Mouse (Mus musculus) kidney, embryonic 15.5 days (tissue): ENCODE measurements around the gene Gm44973. TPM values are rescaled to one million over a fixed set of nuclear protein-coding genes. Genes with fewer than 3 reads are reported as not detected.
"Not testable (repeated sequence)": the region's sequence is repeated elsewhere in the genome, so short reads cannot be mapped to it uniquely, and the experiment has no call there.

Source experiments
- ATAC-seq: fragments of 200-750 bp; cut with Nextera tagmentation; replicated peaks from 2 replicates; pipeline ENCODE4 v1.8.0; 2017; ENCODE audit warnings: moderate TSS enrichment; ENCODE audit not compliant: low FRiP score
- H3K27ac ChIP-seq: fragments of 300-500 bp; sonication (generic); 2 replicates; pipeline ENCODE4 v1.5.1; 2015; ENCODE audit warnings: mild to moderate bottlenecking, inconsistent platforms
- H3K27me3 ChIP-seq: fragments of 300-500 bp; sonication (generic); 2 replicates; pipeline ENCODE4 v1.6.1; 2015; ENCODE audit warnings: inconsistent platforms
- H3K36me3 ChIP-seq: fragments of 300-500 bp; sonication (generic); 2 replicates; pipeline ENCODE4 v1.6.1; 2015; ENCODE audit warnings: inconsistent platforms
- H3K4me1 ChIP-seq: fragments of 300-500 bp; sonication (generic); 2 replicates; pipeline ENCODE4 v1.6.1; 2015; ENCODE audit warnings: inconsistent platforms
- H3K4me2 ChIP-seq: fragments of 300-500 bp; sonication (generic); 2 replicates; pipeline ENCODE4 v1.6.1; 2015; ENCODE audit warnings: moderate library complexity, mild to moderate bottlenecking, inconsistent platforms
- H3K4me3 ChIP-seq: fragments of 300-500 bp; sonication (generic); replicated peaks from 2 replicates; pipeline ENCODE4 v1.5.1; 2015; ENCODE audit warnings: mild to moderate bottlenecking, inconsistent platforms
- H3K9ac ChIP-seq: fragments of 300-500 bp; sonication (generic); 2 replicates; pipeline ENCODE4 v1.6.1; 2015; ENCODE audit warnings: mild to moderate bottlenecking, inconsistent platforms
- H3K9me3 ChIP-seq: fragments of 300-500 bp; sonication (generic); replicated peaks from 2 replicates; pipeline ENCODE4 v1.6.1; 2016; ENCODE audit warnings: inconsistent platforms
- WGBS: fragments of 180-500 bp; shearing (Covaris S2); methylation state at CpG from one replicate; pipeline ENCODE4 v1.1.7; 2015; ENCODE audit warnings: mixed read lengths; 5-methylcytosine and 5-hydroxymethylcytosine counted together
- polyA plus RNA-seq: library from polyadenylated mRNA; unstranded; fragments of >200 nt; fragmentation: Nextera tagmentation; extraction: Ambion mirVana; gene quantifications from 2 replicates; pipeline ENCODE4 v1.2.1, GENCODE M21; 2015

The Gm44973 gene
- polyA plus RNA-seq, 1 experiment from 2014 or later: 2.5 TPM

DNA sequence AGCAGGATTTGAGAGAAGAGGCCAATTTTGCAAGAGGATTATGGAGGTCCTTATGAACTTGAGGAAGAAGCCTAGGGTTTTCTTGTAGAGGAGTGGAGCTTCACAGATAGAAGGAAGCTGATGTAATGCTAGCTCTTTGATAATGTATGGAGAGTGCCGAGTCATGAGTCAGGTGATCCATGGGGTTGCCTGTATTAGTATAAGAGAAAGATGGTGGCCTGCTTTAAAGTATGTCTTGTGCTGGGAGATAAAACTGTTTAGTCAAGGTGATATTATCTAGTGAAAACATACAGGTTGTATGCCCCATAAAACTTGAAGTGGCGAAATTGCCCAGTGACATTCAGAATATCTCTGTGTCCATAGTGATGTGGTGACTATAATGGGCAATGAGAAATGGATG lies 61.6 kb downstream of the Gm44973 start:
- no peaks in the 10 kb centered on the region for H3K9me3 ChIP-seq
- no peak overlapping the region for H3K9ac ChIP-seq
- H3K27me3 ChIP-seq: no peaks in the 10 kb centered on the region
- H3K4me2 ChIP-seq: no peak overlapping the region
- no peak for ATAC-seq
- H3K36me3 ChIP-seq: peaks cover 74% of the 10 kb centered on the region
- H3K4me3 ChIP-seq: no peak overlapping the region
- WGBS: 82% methylated on average over 2 of the region's 2 CpGs
- H3K4me1 ChIP-seq: peaks cover 13% of the 10 kb centered on the region
- no peak overlapping the region for H3K27ac ChIP-seq

DNA sequence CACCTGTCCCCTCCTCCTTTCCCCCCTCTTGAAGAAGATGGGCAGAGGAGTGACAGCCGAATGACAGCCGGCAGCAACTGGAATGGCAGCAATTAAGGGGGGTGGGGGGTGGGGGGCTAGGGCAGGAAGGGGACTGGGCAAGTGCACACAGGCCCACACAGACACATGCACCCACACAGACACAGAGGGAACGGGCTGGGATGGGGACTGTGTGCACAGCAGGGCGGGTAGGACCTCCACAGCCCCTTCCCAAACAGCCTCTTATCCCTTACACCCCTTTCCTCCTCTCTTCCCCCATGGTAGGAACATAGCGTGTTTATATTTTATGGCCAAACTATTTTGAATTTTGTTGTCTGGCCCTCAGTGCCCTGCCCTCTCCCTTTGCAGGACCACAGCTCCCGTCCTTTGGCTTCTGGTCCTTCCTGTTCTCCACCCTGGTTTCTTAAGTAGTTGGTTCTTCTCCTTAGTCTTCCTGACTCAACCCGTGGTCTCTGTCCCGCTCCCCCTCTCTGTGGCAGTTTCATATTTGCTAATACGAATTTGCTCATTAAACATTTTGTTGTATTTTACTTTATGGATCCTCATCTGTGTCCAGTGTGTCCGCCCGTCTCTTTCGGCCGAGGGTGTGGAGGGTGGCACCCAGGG lies 64.2 kb downstream of the Gm44973 start:
- Histone ChIP-seq H3K4me3 (peak overlapping the region; percentile 99), H3K27ac (peak overlapping the region; percentile 96), H3K4me1 (peaks cover 24% of the 10 kb centered on the region), H3K36me3 (peaks cover 68% of the 10 kb centered on the region), H3K9ac (peak overlapping the region; percentile 98; the same call in 1 of the 2 replicates), H3K4me2 (peak overlapping the region; percentile 76)
- WGBS: 42% methylated on average over 9 of the region's 13 CpGs
- not testable (repeated sequence) for H3K27me3 ChIP-seq, H3K9me3 ChIP-seq
- peak; percentile 28 for ATAC-seq

DNA sequence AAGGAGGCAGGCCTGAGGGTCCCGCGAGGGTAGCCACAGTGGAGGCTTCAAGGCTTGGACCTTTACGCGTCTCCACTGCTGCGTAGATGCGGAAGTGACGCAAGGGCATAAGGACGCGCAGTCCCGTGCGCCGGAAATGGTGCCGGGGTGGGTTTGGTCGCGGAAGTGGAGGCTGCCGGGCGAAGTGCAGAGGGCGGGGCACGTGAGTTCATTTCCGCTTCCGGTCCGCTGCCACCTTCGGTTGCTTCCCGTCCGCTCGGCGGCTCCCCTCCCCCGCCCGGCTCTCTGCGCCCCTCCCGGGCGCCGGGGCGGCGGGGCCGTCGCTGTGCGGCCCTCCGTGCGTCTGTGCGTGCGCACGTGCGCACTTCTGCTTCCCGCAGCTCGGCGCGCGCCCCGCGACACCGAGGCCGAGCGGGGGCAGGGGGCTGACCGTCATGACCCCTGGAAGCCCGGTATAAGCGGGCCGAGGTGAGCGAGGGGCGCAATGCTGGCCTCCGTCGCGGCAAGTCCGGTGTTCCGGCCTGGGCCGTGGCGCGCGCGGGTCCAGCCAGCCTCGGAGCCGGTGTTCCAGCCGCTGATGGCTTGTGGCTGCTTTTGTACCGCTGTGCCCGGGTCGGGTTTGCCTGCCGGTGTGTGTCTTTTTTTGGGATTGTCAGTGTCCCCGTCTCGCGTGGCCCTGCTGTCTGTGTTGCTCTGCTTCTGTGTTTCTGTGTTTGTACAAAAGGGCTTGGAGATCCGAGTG lies 64.9 kb downstream of the Gm44973 start, which contains the start of gene Epn1:
Gene Epn1, plus strand, starts transcription at position 226 of the 742 bp plus-strand sequence.
- ATAC-seq: peak; percentile 97
- Histone ChIP-seq H3K4me3 (peak within 1 kb of the TSS; percentile 99), H3K4me2 (peak within 1 kb of the TSS; percentile 76), H3K27ac (peak within 1 kb of the TSS; percentile 96), H3K36me3 (peaks cover 68% of the 10 kb centered on the region), H3K4me1 (peaks cover 24% of the 10 kb centered on the region), H3K27me3 (no peaks in the 10 kb centered on the region), H3K9ac (peak within 1 kb of the TSS; percentile 98), H3K9me3 (no peaks in the 10 kb centered on the region)
- under 1% methylated on average over 78 of the region's 81 CpGs for WGBS

DNA sequence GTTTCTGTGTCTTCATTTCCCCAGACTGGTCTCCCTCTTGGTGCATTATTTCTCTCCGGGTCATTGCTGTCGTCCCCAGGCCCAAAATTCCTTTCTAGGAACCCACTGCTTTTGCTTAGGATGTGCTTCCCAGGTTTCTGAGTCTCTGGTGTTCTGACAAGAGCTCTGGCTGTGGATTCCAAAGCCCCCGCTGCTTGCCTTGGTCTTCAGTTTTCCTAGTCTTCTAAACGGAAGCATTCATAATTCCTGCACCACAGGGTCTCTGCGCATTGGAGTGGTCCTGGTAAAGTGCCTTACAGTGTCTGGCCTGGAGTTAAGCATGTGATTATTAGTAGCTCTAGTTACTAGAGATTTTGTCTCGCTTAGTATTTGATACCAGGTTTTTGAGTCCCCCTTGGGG lies 65.5 kb downstream of the Gm44973 start:
- Histone ChIP-seq H3K4me3 (peak overlapping the region; percentile 99), H3K9me3 (no peaks in the 10 kb centered on the region), H3K36me3 (peaks cover 69% of the 10 kb centered on the region), H3K9ac (peak overlapping the region; percentile 98), H3K4me1 (peaks cover 24% of the 10 kb centered on the region), H3K27ac (peak overlapping the region; percentile 96), H3K4me2 (peak overlapping the region; percentile 76), H3K27me3 (no peaks in the 10 kb centered on the region)
- 16% methylated on average over 6 of the region's 6 CpGs for WGBS
- no peak for ATAC-seq

DNA sequence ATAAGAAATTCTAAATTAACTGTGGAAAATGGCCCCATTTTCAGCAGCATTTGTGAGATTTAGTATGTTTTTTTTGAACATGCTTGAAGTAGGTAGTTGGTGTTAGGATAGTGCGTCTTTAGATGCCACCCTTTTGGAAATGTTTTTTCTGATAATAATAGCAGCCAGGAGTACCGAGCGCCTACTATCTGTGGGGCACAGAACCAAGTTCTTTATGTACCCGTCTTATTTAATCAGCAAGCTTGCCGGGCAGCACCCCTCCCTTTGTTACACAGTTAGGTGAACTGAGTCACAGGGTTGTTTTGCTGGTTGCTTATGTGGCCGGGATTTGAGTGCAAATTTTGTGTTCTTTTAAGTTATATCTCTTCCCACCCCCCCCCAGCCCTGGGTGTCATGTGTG lies 65.9 kb downstream of the Gm44973 start:
- H3K27ac ChIP-seq: 0 out of 2 replicates have a peak overlapping the region, but pooled peaks have one; percentile 96
- peak overlapping the region; percentile 99 for H3K4me3 ChIP-seq
- no peaks in the 10 kb centered on the region for H3K9me3 ChIP-seq
- no peaks in the 10 kb centered on the region for H3K27me3 ChIP-seq
- H3K4me1 ChIP-seq: peaks cover 24% of the 10 kb centered on the region
- no peak for ATAC-seq
- 67% methylated on average over 6 of the region's 6 CpGs for WGBS
- H3K9ac ChIP-seq: peak overlapping the region; percentile 98
- peaks cover 70% of the 10 kb centered on the region for H3K36me3 ChIP-seq
- peak overlapping the region; percentile 76 for H3K4me2 ChIP-seq

DNA sequence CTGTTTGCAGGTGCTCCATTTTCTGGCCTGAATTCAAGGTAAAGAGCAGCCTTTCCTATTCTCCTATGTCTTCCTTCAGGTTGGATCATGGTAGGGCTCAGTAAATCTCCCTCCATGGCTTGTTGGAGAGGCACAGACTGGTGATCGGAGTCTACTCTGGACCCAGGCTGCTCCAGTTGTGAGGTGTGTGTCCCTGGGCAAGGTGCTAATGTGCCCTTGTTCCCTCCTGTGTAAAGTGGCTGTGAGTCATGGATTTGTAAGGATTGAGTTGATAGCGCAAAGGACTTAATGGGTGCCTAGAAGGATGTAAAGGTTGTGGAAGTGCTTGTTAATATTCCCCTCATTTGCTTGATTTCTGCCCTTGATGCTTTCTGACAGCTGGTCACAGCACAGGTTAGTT lies 66.6 kb downstream of the Gm44973 start:
- Histone ChIP-seq H3K4me3 (no peak overlapping the region), H3K27ac (no peak overlapping the region), H3K27me3 (no peaks in the 10 kb centered on the region), H3K36me3 (peaks cover 67% of the 10 kb centered on the region), H3K9ac (no peak overlapping the region), H3K4me1 (peaks cover 26% of the 10 kb centered on the region), H3K9me3 (no peaks in the 10 kb centered on the region), H3K4me2 (peak overlapping the region; percentile 76; the same call in 1 of the 2 replicates)
- no peak for ATAC-seq
- WGBS: 96% methylated on average over 2 of the region's 2 CpGs

Other genes starting within 250 kb of the Gm44973 start
- gene Fam71e2, start 244.2 kb upstream of the Gm44973 start, polyA plus RNA-seq: not detected in 2 replicates
- 0.27 and 0.30 TPM in 2 replicates for gene Il11, start 232.6 kb upstream of the Gm44973 start, polyA plus RNA-seq
- gene Tmem190, start 232.6 kb upstream of the Gm44973 start, polyA plus RNA-seq: 1.0 TPM in 1 of 2 replicates, not detected in the other
- gene Tmem238, start 225.8 kb upstream of the Gm44973 start, polyA plus RNA-seq: 12.9 and 14.1 TPM in 2 replicates
- gene Rpl28, start 222.6 kb upstream of the Gm44973 start, polyA plus RNA-seq: 391 and 408 TPM in 2 replicates
- gene Ube2s, start 202.9 kb upstream of the Gm44973 start, polyA plus RNA-seq: 384 and 386 TPM in 2 replicates
- gene Shisa7, start 170.8 kb upstream of the Gm44973 start, polyA plus RNA-seq: 0.84 and 0.96 TPM in 2 replicates
- gene Isoc2b, start 145.2 kb upstream of the Gm44973 start, polyA plus RNA-seq: 6.1 and 7.2 TPM in 2 replicates
- gene Isoc2a, start 138.3 kb upstream of the Gm44973 start, polyA plus RNA-seq: 0.93 and 1.2 TPM in 2 replicates
- gene Gm36210, start 109.0 kb upstream of the Gm44973 start, polyA plus RNA-seq: not detected in 2 replicates
- 4.0 and 4.1 TPM in 2 replicates for gene Zfp628, start 100.3 kb upstream of the Gm44973 start, polyA plus RNA-seq
- 4.2 and 5.3 TPM in 2 replicates for gene Nat14, start 93.5 kb upstream of the Gm44973 start, polyA plus RNA-seq
- 1.9 and 2.7 TPM in 2 replicates for gene Ssc5d, start 89.7 kb upstream of the Gm44973 start, polyA plus RNA-seq
- 0.19 and 0.27 TPM in 2 replicates for gene Sbk2, start 51.1 kb upstream of the Gm44973 start, polyA plus RNA-seq
- not detected in 2 replicates for gene Sbk3, start 44.3 kb upstream of the Gm44973 start, polyA plus RNA-seq
- gene Zfp579, start 19.3 kb upstream of the Gm44973 start, polyA plus RNA-seq: 36.7 and 39.9 TPM in 2 replicates
- 10.4 and 12.7 TPM in 2 replicates for gene Zfp524, start 1.1 kb upstream of the Gm44973 start, polyA plus RNA-seq
- 46.5 and 53.1 TPM in 2 replicates for gene Fiz1, start 799 bp upstream of the Gm44973 start, polyA plus RNA-seq
- 7.2 and 7.6 TPM in 2 replicates for gene Zfp865, start 4.9 kb downstream of the Gm44973 start, polyA plus RNA-seq
- gene Ccdc106, start 5.1 kb downstream of the Gm44973 start, polyA plus RNA-seq: 24.9 and 27.0 TPM in 2 replicates
- not detected in 2 replicates for gene 4632433K11Rik, start 18.6 kb downstream of the Gm44973 start, polyA plus RNA-seq
- gene Zfp784, start 22.9 kb downstream of the Gm44973 start, polyA plus RNA-seq: 6.3 and 6.4 TPM in 2 replicates
- gene Zfp580, start 36.0 kb downstream of the Gm44973 start, polyA plus RNA-seq: 36.2 and 41.0 TPM in 2 replicates
- gene U2af2, start 46.6 kb downstream of the Gm44973 start, polyA plus RNA-seq: 145 and 152 TPM in 2 replicates
- gene Epn1, start 64.7 kb downstream of the Gm44973 start, polyA plus RNA-seq: 55.5 and 62.2 TPM in 2 replicates
- not detected in 2 replicates for gene Rfpl4, start 101.5 kb downstream of the Gm44973 start, polyA plus RNA-seq
- 0.54 TPM in 1 of 2 replicates, not detected in the other for gene Rasl2-9, start 110.5 kb downstream of the Gm44973 start, polyA plus RNA-seq
- gene Vmn1r55, start 134.2 kb downstream of the Gm44973 start, polyA plus RNA-seq: not detected in 2 replicates
- gene Vmn1r56, start 181.3 kb downstream of the Gm44973 start, polyA plus RNA-seq: not detected in 2 replicates
- gene Vmn1r57, start 203.0 kb downstream of the Gm44973 start, polyA plus RNA-seq: not detected in 2 replicates